Mouse (Mus musculus) embryonic fibroblast, embryonic 13.5 days (primary cell): ENCODE measurements around the gene Thsd4.

Experiments
- CTCF ChIP-seq: IDR thresholded peaks from 2 replicates; pipeline ENCODE4 v1.5.1; 2011; ENCODE audit warnings: mild to moderate bottlenecking, control low read depth, low read length, moderate library complexity, borderline replicate concordance; ENCODE audit not compliant: insufficient read depth
- POLR2A ChIP-seq: IDR thresholded peaks from 2 replicates; pipeline ENCODE4 v1.6.1; 2011; ENCODE audit warnings: low read depth, mild to moderate bottlenecking, control low read depth, low read length, moderate library complexity

- no peak for TF ChIP-seq CTCF
- TF ChIP-seq POLR2A = no peak
These were observed 110.8 kb downstream of the Thsd4 start for GRCm38 (mm10) chr9:60410872-60411635.
